Mouse (Mus musculus): ENCODE data around the gene Rhox4c.
"Not testable (repeated sequence)": the region's sequence is repeated elsewhere in the genome, so short reads cannot be mapped to it uniquely, and the experiment has no call there.

- not testable (repeated sequence) for TF ChIP-seq ZNF384, USF1 (IDR thresholded peaks at IDR 0.05; ENCODE audit: low read depth, low read length)
These were observed at the start of gene Rhox4c for GRCm38 (mm10) chrX:37480037-37480436.

Measured in MEL (cell line).